Mouse (Mus musculus) stomach, postnatal 0 days (tissue): ENCODE data around the gene Slitrk6.
A peak's percentile ranks its signal among the peaks of the same experiment; 100 is the strongest.

ENCODE experiments used
- CTCF ChIP-seq: IDR thresholded peaks from 2 replicates; pipeline ENCODE4 v1.5.1; 2016; ENCODE audit warnings: antibody characterized with exemption, low read depth, mild to moderate bottlenecking, moderate library complexity
- EP300 ChIP-seq: optimal IDR thresholded peaks from 2 replicates; pipeline ENCODE3; 2016; ENCODE audit warnings: antibody characterized with exemption

DNA sequence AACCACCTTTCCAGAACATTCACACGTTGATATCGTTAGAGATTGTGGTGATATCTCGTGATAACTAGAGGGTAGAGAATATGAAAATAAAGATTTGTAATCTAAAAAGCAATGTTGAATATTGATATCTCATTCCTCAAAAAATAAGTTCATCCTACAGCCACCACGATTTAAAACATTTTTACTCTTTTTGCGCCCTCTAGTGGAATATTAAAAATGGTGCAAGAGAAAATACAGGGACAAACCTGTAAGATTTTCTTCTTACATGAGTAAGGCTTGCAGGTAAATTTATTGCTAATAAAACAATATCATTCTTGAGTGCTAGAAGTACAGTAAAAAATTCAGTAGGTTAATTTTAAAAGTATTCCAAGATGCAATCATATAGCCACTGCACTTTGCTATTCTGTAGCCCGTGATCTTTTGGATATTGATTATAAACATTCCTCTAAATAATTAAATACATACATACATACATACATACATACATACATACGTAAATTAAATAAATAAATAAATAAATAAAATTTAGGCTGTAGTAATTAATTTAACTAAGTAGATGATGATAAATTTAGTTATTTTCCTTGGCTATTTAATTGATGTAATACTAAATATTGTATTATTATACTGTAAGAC lies 7.8 kb upstream of the Slitrk6 start:
- no peak for TF ChIP-seq EP300
- TF ChIP-seq CTCF, result peak; percentile 78
